Mouse (Mus musculus): ENCODE data around the gene Gm21972.

GRCm38 (mm10) chr1:86186762-86187161, 53.3 kb downstream of the Gm21972 start:
- TF ChIP-seq POLR2A (IDR thresholded peaks at IDR 0.05; ENCODE audit: insufficient read length, low read depth) (no peak), TCF12 (IDR thresholded peaks at IDR 0.05; ENCODE audit: insufficient read depth, poor library complexity, severe bottlenecking) (no peak), CEBPB (IDR thresholded peaks at IDR 0.05; ENCODE audit: insufficient read depth, poor library complexity, severe bottlenecking) (no peak), USF1 (IDR thresholded peaks at IDR 0.05; ENCODE audit: low read depth) (no peak), E2F4 (IDR thresholded peaks at IDR 0.05; ENCODE audit: insufficient read depth) (no peak), POLR2AphosphoS2 (IDR thresholded peaks at IDR 0.05; ENCODE audit: insufficient read length, low read depth) (no peak)
